Mouse (Mus musculus) intestine, embryonic 14.5 days (tissue): ENCODE measurements around the gene S100a2. TPM values are rescaled to one million over a fixed set of nuclear protein-coding genes. Genes with fewer than 3 reads are reported as not detected.

Experiments
- ATAC-seq: fragments of 200-750 bp; cut with Nextera tagmentation; replicated peaks from 2 replicates; pipeline ENCODE4 v1.8.0; 2017; ENCODE audit warnings: low read depth, moderate number of reproducible peaks, moderate TSS enrichment, moderate library complexity; ENCODE audit not compliant: low FRiP score, low TSS enrichment
- DNase-seq: peaks from one replicate; pipeline ENCODE4 v3.0.0-alpha.2; 2018; ENCODE audit warnings: low spot score
- H3K27ac ChIP-seq: fragments of 300-500 bp; sonication (generic); 2 replicates; pipeline ENCODE4 v1.5.1; 2014; ENCODE audit warnings: low read depth, mild to moderate bottlenecking, control low read depth
- H3K27me3 ChIP-seq: fragments of 300-500 bp; sonication (generic); replicated peaks from 2 replicates; pipeline ENCODE4 v1.6.1; 2014; ENCODE audit warnings: low read length, control low read depth; ENCODE audit not compliant: control insufficient read depth, insufficient read depth
- H3K36me3 ChIP-seq: fragments of 300-500 bp; sonication (generic); 2 replicates; pipeline ENCODE4 v1.6.1; 2014; ENCODE audit warnings: low read length, control low read depth; ENCODE audit not compliant: control insufficient read depth, insufficient read depth
- H3K4me1 ChIP-seq: fragments of 300-500 bp; sonication (generic); replicated peaks from 2 replicates; pipeline ENCODE4 v1.6.1; 2014; ENCODE audit warnings: low read length, control low read depth, mixed read lengths; ENCODE audit not compliant: control insufficient read depth, insufficient read depth
- H3K4me2 ChIP-seq: fragments of 300-500 bp; sonication (generic); 2 replicates; pipeline ENCODE4 v1.6.1; 2014; ENCODE audit warnings: low read length
- H3K4me3 ChIP-seq: fragments of 300-500 bp; sonication (generic); 2 replicates; pipeline ENCODE4 v1.5.1; 2014; ENCODE audit warnings: low read depth, low read length, control low read depth, mixed read lengths
- H3K9ac ChIP-seq: fragments of 300-500 bp; sonication (generic); 2 replicates; pipeline ENCODE4 v1.6.1; 2014; ENCODE audit warnings: mild to moderate bottlenecking, low read length
- H3K9me3 ChIP-seq: fragments of 300-500 bp; sonication (generic); 2 replicates; pipeline ENCODE4 v1.6.1; 2016; ENCODE audit warnings: low read length, control low read depth; ENCODE audit not compliant: control insufficient read depth
- WGBS: fragments of 180-500 bp; shearing (Covaris S2); extraction: QIAGEN DNeasy Blood & Tissue Kit; methylation state at CpG from one replicate; pipeline ENCODE4 v1.1.7; 2014; 5-methylcytosine and 5-hydroxymethylcytosine counted together
- polyA plus RNA-seq: library from polyadenylated mRNA; unstranded; fragments of >200 nt; fragmentation: Nextera tagmentation; extraction: Ambion mirVana; gene quantifications from 2 replicates; pipeline ENCODE4 v1.2.1, GENCODE M21; 2014

The S100a2 gene
- polyA plus RNA-seq, 1 experiment from 2014 or later = not detected

- Histone ChIP-seq H3K27ac (peak overlapping the region; percentile 69), H3K27me3 (no peaks in the 10 kb centered on the region), H3K4me1 (peaks cover 12% of the 10 kb centered on the region), H3K36me3 (no peaks in the 10 kb centered on the region), H3K9me3 (no peaks in the 10 kb centered on the region), H3K9ac (no peak overlapping the region), H3K4me3 (no peak overlapping the region), H3K4me2 (peak overlapping the region; percentile 3; the same call in 1 of the 2 replicates)
- WGBS = 91% methylated on average over 5 of the region's 5 CpGs
- no peak for ATAC-seq
- no peak for DNase-seq
These were observed 37.3 kb downstream of the S100a2 start for GRCm38 (mm10) chr3:90627366-90627765.

- peaks cover 12% of the 10 kb centered on the region for H3K4me1 ChIP-seq
- H3K4me2 ChIP-seq = no peak overlapping the region
- no peak for DNase-seq
- no peak overlapping the region for H3K9ac ChIP-seq
- H3K9me3 ChIP-seq = no peaks in the 10 kb centered on the region
- H3K27ac ChIP-seq = no peak overlapping the region
- 58% methylated on average over 4 of the region's 4 CpGs for WGBS
- H3K4me3 ChIP-seq = no peak overlapping the region
- no peak for ATAC-seq
- H3K36me3 ChIP-seq = no peaks in the 10 kb centered on the region
- H3K27me3 ChIP-seq = no peaks in the 10 kb centered on the region
These were observed 37.8 kb downstream of the S100a2 start for GRCm38 (mm10) chr3:90627807-90628206.

DNA sequence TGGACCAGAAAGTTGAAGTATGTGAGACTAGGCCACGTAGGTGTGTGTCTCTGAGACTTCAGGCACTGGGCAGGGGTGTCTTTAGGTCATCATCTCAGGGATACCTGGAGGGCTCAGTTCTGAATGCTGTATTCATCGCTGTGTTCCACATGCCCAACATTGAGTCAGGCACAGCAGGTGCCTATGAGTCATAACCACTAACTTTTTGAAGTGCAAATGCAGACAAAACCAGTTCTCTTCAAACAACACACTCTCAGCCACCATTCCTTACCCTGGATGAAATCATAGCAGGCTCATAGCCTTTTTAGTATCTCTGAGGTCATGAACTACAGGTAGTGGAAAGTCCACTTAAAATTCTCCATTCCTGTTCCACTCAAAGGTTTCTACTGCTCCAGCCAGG lies 39.3 kb downstream of the S100a2 start:
- Histone ChIP-seq H3K4me3 (no peak overlapping the region), H3K27ac (no peak overlapping the region), H3K4me2 (no peak overlapping the region), H3K27me3 (no peaks in the 10 kb centered on the region), H3K9ac (no peak overlapping the region), H3K36me3 (no peaks in the 10 kb centered on the region), H3K9me3 (no peaks in the 10 kb centered on the region), H3K4me1 (no peaks in the 10 kb centered on the region)
- ATAC-seq (no peak), DNase-seq (no peak)
- WGBS = 88% methylated on average over 2 of the region's 2 CpGs

GRCm38 (mm10) chr3:90631984-90632383 lies 41.9 kb downstream of the S100a2 start:
- Histone ChIP-seq H3K27me3 (no peaks in the 10 kb centered on the region), H3K9me3 (no peaks in the 10 kb centered on the region), H3K4me1 (no peaks in the 10 kb centered on the region), H3K9ac (no peak overlapping the region), H3K4me2 (no peak overlapping the region), H3K4me3 (no peak overlapping the region), H3K36me3 (no peaks in the 10 kb centered on the region), H3K27ac (no peak overlapping the region)
- no peak for ATAC-seq
- WGBS = 73% methylated on average over 2 of the region's 2 CpGs
- no peak for DNase-seq

- Histone ChIP-seq H3K27ac (no peak overlapping the region), H3K4me1 (no peaks in the 10 kb centered on the region), H3K9ac (no peak overlapping the region), H3K27me3 (no peaks in the 10 kb centered on the region), H3K9me3 (no peaks in the 10 kb centered on the region), H3K36me3 (no peaks in the 10 kb centered on the region), H3K4me3 (no peak overlapping the region), H3K4me2 (no peak overlapping the region)
- DNase-seq (no peak), ATAC-seq (no peak)
- WGBS = 79% methylated on average over 1 of the region's 1 CpGs
These were observed 48.6 kb downstream of the S100a2 start for GRCm38 (mm10) chr3:90638511-90639275.

GRCm38 (mm10) chr3:90639511-90640154 lies 49.6 kb downstream of the S100a2 start:
- H3K9ac ChIP-seq = no peak overlapping the region
- no peak overlapping the region for H3K4me3 ChIP-seq
- H3K4me2 ChIP-seq = no peak overlapping the region
- DNase-seq = peak; percentile 57
- 0 out of 2 replicates have a peak, but pooled peaks have one; percentile 50 for ATAC-seq
- no peaks in the 10 kb centered on the region for H3K27me3 ChIP-seq
- no peaks in the 10 kb centered on the region for H3K4me1 ChIP-seq
- no peaks in the 10 kb centered on the region for H3K9me3 ChIP-seq
- H3K36me3 ChIP-seq = no peaks in the 10 kb centered on the region
- 56% methylated on average over 7 of the region's 7 CpGs for WGBS
- H3K27ac ChIP-seq = no peak overlapping the region

- WGBS = 78% methylated on average over 7 of the region's 7 CpGs
- Histone ChIP-seq H3K9ac (no peak overlapping the region), H3K4me3 (no peak overlapping the region), H3K9me3 (no peaks in the 10 kb centered on the region), H3K36me3 (no peaks in the 10 kb centered on the region), H3K4me2 (no peak overlapping the region), H3K27me3 (no peaks in the 10 kb centered on the region), H3K4me1 (no peaks in the 10 kb centered on the region), H3K27ac (no peak overlapping the region)
- ATAC-seq (no peak), DNase-seq (no peak)
These were observed 50.9 kb downstream of the S100a2 start for GRCm38 (mm10) chr3:90640981-90641380.
